Mouse (Mus musculus): ENCODE results near the gene Gm45618. TPM values are rescaled to one million over a fixed set of nuclear protein-coding genes. Genes with fewer than 3 reads are reported as not detected.

Gm45618 gene
- polyA plus RNA-seq, 1 experiment from 2014 or later, result not detected

- H3K4me2 ChIP-seq (replicated peaks), result peak overlapping the region; percentile 88
- H3K27me3 ChIP-seq (replicated peaks), result peaks cover 19% of the 10 kb centered on the region
- H3K4me1 ChIP-seq, result peaks cover 78% of the 10 kb centered on the region
- WGBS, result 3% methylated on average over 4 of the region's 4 CpGs
- no peak for ATAC-seq (ENCODE audit: low FRiP score, low read depth)
- no peak overlapping the region for H3K27ac ChIP-seq
- H3K9me3 ChIP-seq, result no peaks in the 10 kb centered on the region
- H3K9ac ChIP-seq, result peak overlapping the region; percentile 96
- peaks cover 14% of the 10 kb centered on the region for H3K36me3 ChIP-seq
- H3K4me3 ChIP-seq, result peak overlapping the region; percentile 92
These were observed 28.7 kb downstream of the Gm45618 start for GRCm38 (mm10) chr7:142091848-142092247.

DNA sequence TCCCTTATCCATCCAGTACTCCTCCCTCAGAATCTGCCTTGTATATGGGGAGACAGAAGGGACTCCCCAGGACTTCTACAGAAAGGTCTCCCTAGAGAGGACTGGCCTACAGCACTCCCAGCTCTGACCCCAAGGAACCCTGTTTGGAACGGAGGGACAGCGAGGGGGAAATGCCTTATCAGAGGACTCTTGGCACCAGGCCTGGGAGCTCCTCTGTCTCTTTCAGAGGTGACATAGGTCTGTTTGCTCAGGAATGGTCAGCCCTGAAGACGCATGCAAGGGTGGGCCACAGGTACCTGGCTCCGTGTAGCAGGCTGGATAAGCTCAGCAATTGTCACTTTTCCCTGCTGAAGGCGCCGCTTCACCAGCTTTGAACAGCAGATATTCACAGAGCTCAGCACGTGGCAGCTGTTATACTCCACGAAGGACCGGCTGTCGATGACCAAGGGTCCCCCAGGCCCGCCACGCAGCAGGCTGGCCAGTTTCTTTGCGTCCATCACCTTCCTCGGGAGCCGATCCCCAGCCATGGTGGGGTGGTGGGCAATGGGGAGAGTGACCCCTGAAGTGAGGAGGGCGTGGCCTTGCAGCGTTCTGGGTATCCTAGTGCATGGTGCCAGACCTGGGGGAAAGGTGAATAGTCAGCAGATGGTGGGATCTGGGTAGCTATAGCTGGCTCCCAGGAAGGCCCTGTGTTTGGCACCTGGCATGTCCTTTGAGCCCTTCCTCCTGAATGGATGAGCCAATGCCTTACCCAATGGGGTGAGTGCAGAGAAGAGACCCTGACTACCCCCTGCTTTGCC, 30.7 kb downstream of the Gm45618 start:
- H3K4me3 ChIP-seq, result no peak overlapping the region
- no peak for ATAC-seq (ENCODE audit: low FRiP score, low read depth)
- peaks cover 31% of the 10 kb centered on the region for H3K36me3 ChIP-seq
- 57% methylated on average over 17 of the region's 17 CpGs for WGBS
- H3K27ac ChIP-seq, result peak overlapping the region; percentile 86
- H3K27me3 ChIP-seq (replicated peaks), result peaks cover 10% of the 10 kb centered on the region
- no peaks in the 10 kb centered on the region for H3K9me3 ChIP-seq
- peak overlapping the region; percentile 40 for H3K9ac ChIP-seq
- H3K4me1 ChIP-seq, result peaks cover 68% of the 10 kb centered on the region
- H3K4me2 ChIP-seq (replicated peaks), result peak overlapping the region; percentile 88

GRCm38 (mm10) chr7:142088886-142089285, 31.6 kb downstream of the Gm45618 start:
- ATAC-seq (ENCODE audit: low FRiP score, low read depth), result peak; percentile 74
- peak overlapping the region; percentile 45; the same call in 1 of the 2 replicates for H3K9ac ChIP-seq
- H3K4me2 ChIP-seq (replicated peaks), result peak overlapping the region; percentile 88
- 2% methylated on average over 5 of the region's 5 CpGs for WGBS
- 0 out of 2 replicates have a peak overlapping the region, but pooled peaks have one; percentile 1 for H3K4me3 ChIP-seq
- H3K4me1 ChIP-seq, result peaks cover 64% of the 10 kb centered on the region
- peaks cover 41% of the 10 kb centered on the region for H3K36me3 ChIP-seq
- peaks cover 13% of the 10 kb centered on the region for H3K27me3 ChIP-seq (replicated peaks)
- H3K27ac ChIP-seq, result peak overlapping the region; percentile 86
- no peaks in the 10 kb centered on the region for H3K9me3 ChIP-seq

DNA sequence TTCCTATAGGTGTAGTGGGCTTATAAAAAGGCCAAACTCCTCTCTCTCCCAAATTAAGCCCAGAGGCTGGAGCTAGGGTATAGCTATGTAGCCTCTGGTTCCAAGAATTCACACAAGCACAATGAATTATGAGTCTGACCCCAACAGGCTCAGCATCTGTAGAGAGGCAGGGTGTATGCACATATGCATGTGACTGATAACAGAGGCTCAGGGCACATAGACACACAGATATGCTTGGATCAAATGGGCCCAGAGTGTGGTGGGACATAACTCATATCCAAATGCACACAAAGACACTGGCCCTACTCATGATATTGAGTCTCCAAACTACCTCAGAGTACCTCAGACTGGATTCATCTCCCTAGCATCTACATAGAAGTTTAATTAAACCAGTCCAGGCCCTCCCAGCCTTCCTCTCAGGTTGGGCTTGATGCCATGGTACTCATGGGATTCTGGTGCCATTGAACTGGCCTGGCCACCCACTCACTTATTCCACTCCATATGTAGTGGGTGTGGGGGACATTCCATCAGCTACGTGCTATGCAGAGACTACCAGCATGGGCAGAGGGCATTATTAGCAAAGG, 33.4 kb downstream of the Gm45618 start:
- Histone ChIP-seq H3K36me3 (peaks cover 58% of the 10 kb centered on the region), H3K4me3 (no peak overlapping the region), H3K4me1 (peaks cover 53% of the 10 kb centered on the region), H3K4me2 (replicated peaks) (no peak overlapping the region), H3K9ac (no peak overlapping the region), H3K9me3 (no peaks in the 10 kb centered on the region), H3K27ac (no peak overlapping the region), H3K27me3 (replicated peaks) (peaks cover 29% of the 10 kb centered on the region)
- 84% methylated on average over 1 of the region's 1 CpGs for WGBS
- no peak for ATAC-seq (ENCODE audit: low FRiP score, low read depth)

GRCm38 (mm10) chr7:142086159-142086905, 34.2 kb downstream of the Gm45618 start:
- peaks cover 49% of the 10 kb centered on the region for H3K4me1 ChIP-seq
- peaks cover 36% of the 10 kb centered on the region for H3K27me3 ChIP-seq (replicated peaks)
- H3K36me3 ChIP-seq, result peaks cover 63% of the 10 kb centered on the region

GRCm38 (mm10) chr7:142084820-142085219, 35.7 kb downstream of the Gm45618 start:
- Histone ChIP-seq H3K9me3 (no peaks in the 10 kb centered on the region), H3K9ac (no peak overlapping the region), H3K36me3 (peaks cover 73% of the 10 kb centered on the region), H3K4me3 (no peak overlapping the region), H3K27me3 (replicated peaks) (peaks cover 46% of the 10 kb centered on the region), H3K4me2 (replicated peaks) (no peak overlapping the region), H3K4me1 (peaks cover 34% of the 10 kb centered on the region), H3K27ac (no peak overlapping the region)
- 58% methylated on average over 3 of the region's 3 CpGs for WGBS
- ATAC-seq (ENCODE audit: low FRiP score, low read depth), result no peak

More at GRCm38 (mm10) chr7:142086159-142086905, 34.2 kb downstream of the Gm45618 start:
- Histone ChIP-seq H3K4me2 (replicated peaks) (no peak overlapping the region), H3K4me3 (no peak overlapping the region), H3K9ac (no peak overlapping the region), H3K27ac (no peak overlapping the region), H3K9me3 (no peaks in the 10 kb centered on the region)
- ATAC-seq (ENCODE audit: low FRiP score, low read depth), result no peak
- 90% methylated on average over 4 of the region's 4 CpGs for WGBS

GRCm38 (mm10) chr7:142084395-142084794, 36.1 kb downstream of the Gm45618 start:
- H3K4me2 ChIP-seq (replicated peaks), result no peak overlapping the region
- peaks cover 30% of the 10 kb centered on the region for H3K4me1 ChIP-seq
- no peak overlapping the region for H3K27ac ChIP-seq
- peaks cover 77% of the 10 kb centered on the region for H3K36me3 ChIP-seq
- peaks cover 46% of the 10 kb centered on the region for H3K27me3 ChIP-seq (replicated peaks)
- no peaks in the 10 kb centered on the region for H3K9me3 ChIP-seq
- no peak for ATAC-seq (ENCODE audit: low FRiP score, low read depth)
- no peak overlapping the region for H3K9ac ChIP-seq
- WGBS, result 31% methylated on average over 5 of the region's 5 CpGs
- no peak overlapping the region for H3K4me3 ChIP-seq

DNA sequence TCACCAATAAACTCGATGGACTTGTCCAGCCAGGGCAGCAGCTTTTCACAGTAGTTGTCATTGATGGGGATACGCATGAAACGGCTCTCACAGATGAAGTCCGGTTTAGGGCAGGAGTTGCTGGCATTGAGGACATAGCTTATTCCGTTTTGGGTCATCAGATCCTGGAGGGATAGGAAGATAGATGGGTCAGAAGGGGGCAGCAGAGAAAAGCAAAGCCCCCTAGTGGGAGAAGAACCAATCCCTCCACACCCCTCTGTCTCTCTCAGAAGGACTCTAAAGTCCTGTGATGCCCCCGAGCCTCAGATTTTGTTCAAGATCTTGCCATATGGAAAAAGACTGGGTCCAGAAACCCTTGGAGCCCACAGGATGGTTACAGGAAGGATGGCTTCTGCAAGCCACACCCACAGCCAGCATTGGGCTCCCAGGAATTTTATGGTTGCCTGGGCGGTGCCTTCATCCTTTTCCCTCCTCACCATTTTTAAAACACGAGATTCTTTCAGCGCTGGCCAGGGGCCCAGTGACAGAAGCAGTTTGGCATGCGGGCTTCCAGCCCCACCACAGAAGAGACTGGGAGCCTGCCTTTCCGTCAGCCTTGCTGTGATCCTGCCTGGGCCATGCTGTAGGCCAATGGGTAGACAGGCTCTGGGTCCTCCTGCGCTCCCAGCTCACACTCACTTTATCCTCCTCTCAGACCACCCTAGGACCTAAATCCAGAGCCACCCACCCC, 36.8 kb downstream of the Gm45618 start:
- no peak overlapping the region for H3K9ac ChIP-seq
- peaks cover 46% of the 10 kb centered on the region for H3K27me3 ChIP-seq (replicated peaks)
- H3K4me3 ChIP-seq, result no peak overlapping the region
- peaks cover 23% of the 10 kb centered on the region for H3K4me1 ChIP-seq
- 35% methylated on average over 12 of the region's 12 CpGs for WGBS
- ATAC-seq (ENCODE audit: low FRiP score, low read depth), result no peak
- H3K27ac ChIP-seq, result no peak overlapping the region
- no peaks in the 10 kb centered on the region for H3K9me3 ChIP-seq
- peaks cover 77% of the 10 kb centered on the region for H3K36me3 ChIP-seq
- no peak overlapping the region for H3K4me2 ChIP-seq (replicated peaks)

DNA sequence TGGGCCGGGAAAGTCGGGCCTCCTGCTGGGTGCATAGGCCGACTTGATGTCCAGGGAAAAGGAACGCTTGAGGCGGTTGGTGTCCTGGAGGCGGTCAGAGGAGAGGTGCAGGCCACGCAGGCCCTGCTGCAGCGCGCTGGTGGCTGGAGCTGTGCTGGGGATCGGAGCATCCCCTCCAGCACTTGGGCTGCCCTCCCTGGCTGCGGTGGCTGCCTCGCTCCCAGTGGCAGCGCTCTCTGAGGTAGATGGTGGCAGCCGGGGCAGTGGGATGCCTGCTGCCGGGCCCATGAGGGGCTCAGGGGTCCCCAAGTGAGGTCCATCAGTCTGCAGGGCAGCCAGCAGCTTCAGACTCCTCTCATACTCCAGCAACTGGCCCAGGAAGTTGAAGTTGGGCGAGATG, 37.9 kb downstream of the Gm45618 start:
- H3K9me3 ChIP-seq, result no peaks in the 10 kb centered on the region
- WGBS, result 24% methylated on average over 16 of the region's 16 CpGs
- no peak overlapping the region for H3K4me3 ChIP-seq
- no peak overlapping the region for H3K27ac ChIP-seq
- H3K4me2 ChIP-seq (replicated peaks), result peak overlapping the region; percentile 45
- peaks cover 46% of the 10 kb centered on the region for H3K27me3 ChIP-seq (replicated peaks)
- no peak for ATAC-seq (ENCODE audit: low FRiP score, low read depth)
- peaks cover 70% of the 10 kb centered on the region for H3K36me3 ChIP-seq
- 0 out of 2 replicates have a peak overlapping the region, but pooled peaks have one; percentile 8 for H3K9ac ChIP-seq
- peaks cover 12% of the 10 kb centered on the region for H3K4me1 ChIP-seq

- peaks cover 66% of the 10 kb centered on the region for H3K36me3 ChIP-seq
- H3K4me2 ChIP-seq (replicated peaks), result peak overlapping the region; percentile 45
- H3K27me3 ChIP-seq (replicated peaks), result peaks cover 46% of the 10 kb centered on the region
- H3K27ac ChIP-seq, result no peak overlapping the region
- no peaks in the 10 kb centered on the region for H3K9me3 ChIP-seq
- WGBS, result 8% methylated on average over 38 of the region's 38 CpGs
- no peak for ATAC-seq (ENCODE audit: low FRiP score, low read depth)
- H3K4me1 ChIP-seq, result peaks cover 11% of the 10 kb centered on the region
- H3K4me3 ChIP-seq, result peak overlapping the region; percentile 16
- H3K9ac ChIP-seq, result 0 out of 2 replicates have a peak overlapping the region, but pooled peaks have one; percentile 8
These were observed 38.4 kb downstream of the Gm45618 start for GRCm38 (mm10) chr7:142082179-142082578.

DNA sequence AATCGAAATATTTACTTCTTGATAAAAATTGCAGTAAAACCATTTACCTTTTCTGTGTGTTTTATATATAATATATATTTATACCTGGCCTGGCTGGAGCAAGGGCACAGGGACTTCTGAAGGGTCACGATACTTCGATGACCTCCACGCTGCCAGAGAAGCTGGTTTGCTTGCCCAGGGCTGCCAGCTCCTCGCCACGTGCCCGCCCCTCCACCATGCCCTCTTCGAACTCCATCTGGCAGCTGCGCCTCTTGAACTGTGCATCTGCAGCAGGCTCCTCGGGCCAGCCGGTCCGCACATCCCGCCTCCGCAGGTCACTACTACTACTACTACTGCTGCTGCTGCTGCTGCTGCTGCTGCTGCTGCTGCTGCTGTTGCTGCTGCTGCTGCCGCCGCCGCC, 38.8 kb downstream of the Gm45618 start:
- Histone ChIP-seq H3K4me3 (peak overlapping the region; percentile 16; the same call in 1 of the 2 replicates), H3K4me1 (peaks cover 11% of the 10 kb centered on the region), H3K36me3 (peaks cover 62% of the 10 kb centered on the region), H3K9me3 (no peaks in the 10 kb centered on the region), H3K27me3 (replicated peaks) (peaks cover 46% of the 10 kb centered on the region), H3K27ac (no peak overlapping the region), H3K9ac (0 out of 2 replicates have a peak overlapping the region, but pooled peaks have one; percentile 8), H3K4me2 (replicated peaks) (peak overlapping the region; percentile 45)
- no peak for ATAC-seq (ENCODE audit: low FRiP score, low read depth)
- WGBS, result 23% methylated on average over 17 of the region's 17 CpGs
